Mouse (Mus musculus) C2C12 (cell line): ENCODE results near the gene Stk38l.

Experiments used
- CEBPB ChIP-seq: IDR thresholded peaks from one replicate; pipeline ENCODE4 v1.6.1; 2011; ENCODE audit warnings: low read depth, mild to moderate bottlenecking, control low read depth, moderate library complexity
- CTCF ChIP-seq: IDR thresholded peaks from one replicate; pipeline ENCODE4 v1.5.1; 2011; ENCODE audit not compliant: control insufficient read depth, insufficient read depth, insufficient read length
- MAX ChIP-seq: IDR thresholded peaks from one replicate; pipeline ENCODE4 v1.6.1; 2011; ENCODE audit warnings: mild to moderate bottlenecking, control low read depth
- MYOD1 ChIP-seq: IDR thresholded peaks from one replicate; pipeline ENCODE4 v1.6.1; 2011; ENCODE audit warnings: low read depth; ENCODE audit not compliant: control insufficient read depth, insufficient read length
- MYOG ChIP-seq: IDR thresholded peaks from one replicate; pipeline ENCODE4 v1.6.1; 2011; ENCODE audit not compliant: control insufficient read depth, insufficient read length; ENCODE audit errors: extremely low read depth
- USF1 ChIP-seq: IDR thresholded peaks from one replicate; pipeline ENCODE4 v1.6.1; 2011; ENCODE audit warnings: low read depth, mild to moderate bottlenecking, control low read depth, moderate library complexity

DNA sequence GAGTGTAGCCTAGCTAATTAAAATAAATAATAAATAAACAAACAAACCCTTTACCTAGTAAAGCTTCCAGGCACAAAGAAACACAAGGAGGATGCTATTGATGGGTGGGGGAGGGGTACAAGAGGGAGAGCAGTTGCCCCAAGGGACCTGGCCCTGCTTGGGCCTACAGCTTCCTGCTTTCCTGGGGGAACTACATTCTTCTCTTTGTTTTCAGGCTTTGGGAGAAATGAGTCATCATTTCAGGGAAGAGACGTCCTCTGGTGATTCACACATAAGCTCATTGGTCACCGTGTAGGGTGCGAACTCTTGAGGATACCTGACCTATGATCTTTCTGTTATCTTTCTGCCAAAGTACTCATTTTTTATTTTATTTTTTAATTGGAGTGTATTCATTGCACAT, 68.7 kb downstream of the Stk38l start:
- no peak for TF ChIP-seq CTCF
- no peak for TF ChIP-seq MAX
- no peak for TF ChIP-seq CEBPB
- no peak for TF ChIP-seq USF1
- TF ChIP-seq MYOD1 = no peak
- TF ChIP-seq MYOG = no peak
